Mouse (Mus musculus): ENCODE measurements at regions not wholly inside any gene's neighbourhood (a gene's known extent, or its start where the extent isn't known, plus 50 kb on each side); places are given as distances from the start of the nearest gene placed in this dataset.
"Not testable (repeated sequence)": the region's sequence is repeated elsewhere in the genome, so short reads cannot be mapped to it uniquely, and the experiment has no call there.

GRCm38 (mm10) chr7:73192839-73193238 lies 182.5 kb upstream of the Rgma start:
- no peak for DNase-seq (ENCODE audit: low read depth, low spot score)

DNA sequence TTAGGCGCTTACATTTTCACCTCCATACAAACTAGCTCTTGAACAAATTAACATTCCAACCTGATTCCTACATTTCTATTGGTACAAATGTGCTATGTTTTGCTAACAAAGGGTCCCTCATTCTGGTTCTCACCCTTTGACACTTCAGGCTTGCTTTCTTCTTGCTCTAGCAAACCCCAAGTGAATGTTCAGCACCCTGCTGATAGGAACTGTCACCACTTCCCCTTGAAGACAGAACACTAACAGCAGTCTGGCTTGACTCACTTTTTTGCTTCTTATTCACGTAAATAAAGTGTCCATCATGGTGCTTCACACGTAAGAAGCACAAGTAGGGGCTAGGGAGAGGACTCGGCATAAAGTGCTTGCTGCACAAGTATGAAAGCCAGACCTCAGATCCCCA lies 180.0 kb upstream of the Rgma start:
- DNase-seq (ENCODE audit: low read depth, low spot score), result no peak

DNA sequence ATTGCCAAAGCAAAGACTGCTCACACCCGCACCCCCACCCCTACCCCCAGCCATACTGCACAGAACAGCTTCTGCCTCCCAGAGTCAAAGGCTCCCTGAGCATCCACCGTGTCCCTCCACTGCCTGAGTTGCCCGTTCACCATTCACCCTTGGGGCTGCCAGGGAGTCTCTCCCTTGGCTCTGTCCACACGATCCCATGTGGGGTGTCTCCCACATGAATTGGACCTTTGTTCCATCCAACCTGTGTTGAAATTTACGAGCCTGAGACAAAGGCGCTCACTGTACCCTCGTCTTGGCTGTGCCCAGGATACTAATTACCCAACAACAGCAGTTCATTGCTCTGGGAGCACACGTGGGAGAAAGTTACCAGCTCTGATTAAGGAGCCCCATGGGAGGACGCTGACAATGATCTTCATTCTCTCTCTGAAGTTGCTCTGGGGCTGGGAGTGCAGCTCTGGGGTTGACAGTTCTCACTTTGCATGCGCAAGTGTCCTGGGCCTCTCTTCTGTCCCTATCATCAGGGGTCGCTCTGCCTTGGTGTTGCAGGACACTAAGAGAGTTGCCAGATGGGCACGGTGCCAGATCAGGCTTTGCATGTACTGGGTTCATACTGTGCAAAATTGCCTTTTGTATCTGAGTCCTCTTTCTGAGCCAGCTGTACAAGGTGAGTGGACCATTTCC lies 178.3 kb upstream of the Rgma start:
- DNase-seq (ENCODE audit: low read depth, low spot score), result no peak

DNA sequence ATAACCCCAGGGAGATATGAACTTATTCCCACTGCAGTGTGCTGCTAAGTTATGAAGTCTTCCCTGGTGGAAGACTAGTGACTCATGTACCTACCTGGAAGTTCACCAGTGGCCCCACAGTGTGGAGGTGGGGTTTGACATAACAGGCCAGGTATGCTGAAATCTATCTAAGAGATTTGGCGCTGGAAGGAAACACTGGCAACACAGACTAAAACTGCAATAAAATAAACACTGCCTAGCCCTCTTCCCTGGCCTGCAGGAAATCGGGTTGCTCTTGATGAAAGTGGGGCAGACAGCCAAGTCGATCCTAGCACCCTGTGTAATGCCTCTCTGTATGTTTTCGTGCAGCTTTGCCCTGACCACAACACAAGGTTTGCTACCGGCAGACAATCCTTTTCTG lies 177.2 kb upstream of the Rgma start:
- DNase-seq (ENCODE audit: low read depth, low spot score), result no peak

DNA sequence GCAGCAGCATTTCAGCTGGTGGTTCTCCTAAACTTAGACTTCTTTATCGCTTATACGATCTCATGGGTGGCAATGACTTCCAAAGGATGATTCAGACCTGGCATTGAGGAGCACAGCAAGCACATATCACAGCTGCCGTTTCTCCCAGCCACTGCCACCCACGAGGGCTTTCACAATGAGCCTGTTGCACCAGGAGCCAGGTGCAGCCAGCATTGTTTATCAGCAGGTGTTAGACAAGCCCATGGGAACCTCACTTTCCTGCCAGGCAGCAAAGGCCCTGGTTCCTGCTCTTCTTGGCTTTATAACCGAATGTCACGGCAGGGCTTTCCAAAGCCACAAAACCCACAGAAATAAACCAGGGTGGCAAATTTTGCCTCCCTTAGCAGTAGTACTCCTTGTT lies 175.3 kb upstream of the Rgma start:
- no peak for DNase-seq (ENCODE audit: low read depth, low spot score)

GRCm38 (mm10) chr7:73201330-73201729 lies 174.0 kb upstream of the Rgma start:
- no peak for DNase-seq (ENCODE audit: low read depth, low spot score)

- DNase-seq (ENCODE audit: low read depth, low spot score), result no peak
Measured at GRCm38 (mm10) chr7:73206922-73207811, 168.1 kb upstream of the Rgma start.

DNA sequence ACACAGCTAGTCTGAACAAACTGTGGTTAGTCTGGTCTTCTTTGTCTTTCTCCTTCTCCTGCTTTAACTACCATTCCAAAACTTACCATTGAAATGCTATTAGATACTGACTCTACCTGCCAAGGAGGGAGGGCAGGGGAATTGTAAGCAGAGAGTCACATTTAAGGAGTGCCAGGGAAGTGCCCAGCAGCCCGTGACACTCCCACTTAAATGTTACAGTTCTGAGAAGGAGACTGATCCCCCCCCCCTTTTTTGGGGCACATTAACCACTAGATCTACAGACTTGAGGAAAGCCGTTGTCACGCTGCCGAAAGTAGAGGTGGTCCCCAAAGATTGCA lies 166.9 kb upstream of the Rgma start:
- no peak for DNase-seq (ENCODE audit: low read depth, low spot score)

DNA sequence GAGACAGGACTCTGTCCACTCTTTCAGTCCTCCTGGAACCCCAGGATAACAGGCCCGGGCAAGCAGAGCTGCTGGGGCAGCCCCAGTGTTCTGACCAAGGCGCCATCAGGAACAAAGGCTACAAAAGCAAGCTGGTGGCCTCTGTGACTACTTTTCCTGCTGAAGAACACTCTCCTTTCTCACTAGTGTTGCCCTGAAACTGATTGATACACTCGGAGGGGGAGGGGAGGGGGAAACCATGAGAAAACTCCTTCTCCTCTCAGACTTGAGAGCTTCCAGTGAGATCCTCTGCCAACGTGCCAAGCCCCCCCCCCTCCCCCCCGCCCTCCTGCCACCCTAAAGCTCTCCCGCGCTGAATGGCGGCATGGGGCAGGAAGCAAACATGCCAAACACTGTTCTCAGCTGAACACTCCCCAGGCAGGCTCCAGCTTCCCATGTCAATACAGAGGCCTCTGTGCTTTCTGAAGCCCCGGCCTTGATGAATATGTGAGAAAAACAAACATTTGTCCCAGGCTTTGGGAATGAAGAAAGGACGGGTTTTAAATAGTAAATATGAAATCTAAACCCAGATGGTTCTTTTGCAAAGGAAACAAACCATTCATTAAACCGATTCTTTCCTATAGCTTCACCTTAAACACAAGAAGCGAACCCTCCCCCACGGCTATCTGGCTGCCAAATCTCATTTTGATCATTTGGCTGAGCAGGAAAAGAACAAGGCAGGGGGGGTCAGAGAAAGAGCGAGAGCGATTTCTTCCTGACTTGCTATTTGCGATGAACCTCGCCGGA lies 166.3 kb upstream of the Rgma start:
- DNase-seq (ENCODE audit: low read depth, low spot score), result no peak

- DNase-seq (ENCODE audit: low read depth, low spot score), result no peak
Measured at GRCm38 (mm10) chr7:73210078-73210477, 165.2 kb upstream of the Rgma start.

GRCm38 (mm10) chr7:73222237-73222915 lies 152.9 kb upstream of the Rgma start:
- no peak for DNase-seq (ENCODE audit: low read depth, low spot score)

DNA sequence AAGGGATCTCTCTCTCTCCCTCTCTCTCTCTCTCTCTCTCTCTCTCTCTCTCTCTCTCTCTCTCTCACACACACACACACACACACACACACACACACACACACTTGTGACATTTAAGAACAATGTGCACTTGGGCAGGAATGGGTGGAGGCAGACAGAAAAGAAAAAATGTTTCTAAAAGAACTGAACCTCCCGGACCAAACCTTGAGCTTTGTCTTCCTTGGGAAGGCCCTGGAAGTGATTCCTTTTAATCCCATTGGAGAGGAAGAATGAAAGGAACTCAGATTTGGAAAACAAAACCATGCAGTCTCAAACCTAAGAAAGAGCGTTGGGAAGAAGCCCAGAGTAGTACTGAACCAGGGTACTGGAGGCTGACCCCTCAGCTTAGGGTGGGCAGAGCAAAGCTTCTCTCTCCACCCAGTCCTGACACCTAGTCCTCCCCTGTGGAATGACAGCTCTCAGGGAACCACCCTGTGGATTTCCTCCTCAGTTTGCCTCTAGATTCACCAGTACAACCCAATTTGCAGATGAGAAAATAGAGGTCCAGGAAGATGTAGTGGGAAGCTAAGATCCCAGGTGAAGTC lies 152.3 kb upstream of the Rgma start:
- no peak for DNase-seq (ENCODE audit: low read depth, low spot score)

- no peak for DNase-seq (ENCODE audit: low read depth, low spot score)
Measured at GRCm38 (mm10) chr7:73233539-73234158, 141.7 kb upstream of the Rgma start.

GRCm38 (mm10) chr7:73238486-73238885 lies 136.8 kb upstream of the Rgma start:
- DNase-seq (ENCODE audit: low read depth, low spot score), result no peak

DNA sequence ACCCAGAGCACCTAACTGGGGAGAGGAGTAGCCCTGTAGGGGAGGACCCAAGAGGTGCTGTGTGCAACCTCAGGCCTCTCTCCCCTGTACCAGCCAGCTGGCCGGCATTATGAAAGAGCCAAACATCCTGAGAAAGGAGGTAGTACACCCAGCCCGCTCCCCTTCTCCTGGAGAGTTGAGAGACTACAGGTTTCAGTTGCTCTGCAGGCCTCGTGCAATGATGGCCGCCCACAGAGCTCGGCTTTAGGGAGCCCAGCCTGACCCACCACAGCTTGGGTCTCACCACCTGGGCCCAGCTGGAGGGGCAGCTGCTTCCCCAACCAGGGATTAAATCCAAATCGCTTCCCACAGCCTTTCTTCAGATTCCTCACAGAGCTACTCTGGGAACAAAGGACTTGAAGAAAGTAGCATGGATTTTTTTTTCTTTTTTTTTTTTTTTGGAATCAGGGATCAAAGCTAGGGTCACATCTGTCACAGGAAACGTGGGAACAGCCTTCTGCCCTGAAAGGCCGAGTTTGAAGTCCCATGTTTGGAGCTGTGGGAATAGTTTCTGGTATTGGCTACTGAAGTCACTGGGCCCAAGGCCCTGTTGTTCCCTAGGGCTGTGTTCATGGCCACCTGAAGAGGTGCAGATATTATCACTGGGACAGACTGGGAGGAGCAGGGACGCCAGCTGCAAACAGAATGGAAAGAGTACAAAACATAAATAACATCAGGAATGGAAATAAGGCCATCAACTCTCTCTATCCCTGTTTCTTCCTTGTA lies 131.5 kb upstream of the Rgma start:
- no peak for DNase-seq (ENCODE audit: low read depth, low spot score)

DNA sequence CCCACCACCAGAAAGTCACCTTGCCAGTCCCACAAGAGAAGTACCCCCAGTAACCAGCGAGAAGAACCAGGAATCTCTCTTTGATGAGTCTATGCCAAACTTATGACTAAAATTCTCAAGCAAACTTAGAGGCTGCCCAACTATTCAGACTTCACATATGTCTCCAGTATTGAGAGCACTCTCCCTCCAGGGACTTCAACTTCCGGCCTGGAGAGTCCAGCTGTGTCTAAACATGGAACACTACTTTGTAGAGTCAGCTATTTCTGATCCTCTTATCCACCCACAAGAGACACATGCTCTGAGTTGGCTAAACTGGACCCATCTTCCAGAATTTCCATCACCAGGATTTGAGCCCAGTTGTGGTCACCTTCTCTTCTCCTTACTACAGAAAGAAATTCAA lies 129.9 kb upstream of the Rgma start:
- no peak for DNase-seq (ENCODE audit: low read depth, low spot score)

DNA sequence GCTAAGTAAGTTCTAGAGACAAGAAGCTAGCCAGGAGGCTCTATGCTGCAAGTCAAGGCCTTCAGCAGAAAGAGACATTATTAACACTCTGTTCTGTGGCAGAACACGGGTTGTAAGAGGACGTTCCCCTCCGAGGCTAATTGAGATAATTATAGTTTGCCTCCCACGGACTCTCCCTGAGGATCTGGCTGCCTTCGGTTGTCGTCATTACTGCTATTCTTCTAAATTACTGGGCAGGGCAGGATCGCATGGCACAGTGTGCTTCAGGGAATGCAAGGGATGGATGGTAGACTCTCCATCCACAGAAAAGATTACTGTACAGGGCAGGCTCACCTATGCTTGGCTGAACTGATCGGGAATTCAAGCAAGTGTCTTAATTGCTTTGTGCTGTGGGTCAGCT lies 124.7 kb upstream of the Rgma start:
- no peak for DNase-seq (ENCODE audit: low read depth, low spot score)

GRCm38 (mm10) chr7:73251187-73251740 lies 124.0 kb upstream of the Rgma start:
- DNase-seq (ENCODE audit: low read depth, low spot score), result no peak

GRCm38 (mm10) chr7:73254972-73255371 lies 120.3 kb upstream of the Rgma start:
- not testable (repeated sequence) for DNase-seq (ENCODE audit: low read depth, low spot score)

DNA sequence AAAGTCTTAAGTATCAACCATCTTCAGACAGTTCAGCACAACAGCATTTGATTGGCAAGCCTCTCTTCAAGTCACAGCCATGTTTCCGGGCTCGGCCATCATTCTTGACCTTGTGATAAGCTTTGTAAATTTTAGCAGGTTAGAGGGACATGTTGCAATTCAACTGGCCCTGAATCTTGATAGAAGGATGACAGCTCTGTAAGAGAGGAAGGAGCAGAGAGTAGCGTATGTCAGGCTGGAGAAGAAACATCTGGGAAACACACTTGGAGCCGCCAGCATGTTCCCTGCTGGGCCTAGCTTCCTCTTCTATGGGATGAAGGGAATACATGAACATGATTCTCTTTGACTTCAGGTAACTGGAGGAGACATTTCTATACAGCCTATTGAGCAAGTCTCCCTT lies 115.2 kb upstream of the Rgma start:
- DNase-seq (ENCODE audit: low read depth, low spot score), result no peak
